Mouse (Mus musculus) stomach, postnatal 0 days (tissue): ENCODE measurements around the gene Ncan. TPM values are rescaled to one million over a fixed set of nuclear protein-coding genes. Genes with fewer than 3 reads are reported as not detected.
A peak's percentile ranks its signal among the peaks of the same experiment; 100 is the strongest.

ENCODE experiments used
- ATAC-seq: fragments of 200-750 bp; cut with Nextera tagmentation; 2 replicates; pipeline ENCODE4 v1.8.0; 2017; ENCODE audit not compliant: low FRiP score, low TSS enrichment
- DNase-seq: peaks from one replicate; pipeline ENCODE4 v3.0.0-alpha.2; 2016; ENCODE audit warnings: low spot score
- H3K27ac ChIP-seq: fragments of 300-500 bp; sonication (generic); replicated peaks from 2 replicates; pipeline ENCODE4 v1.5.1; 2014; ENCODE audit warnings: mild to moderate bottlenecking, control low read depth
- H3K27me3 ChIP-seq: fragments of 300-500 bp; sonication (generic); 2 replicates; pipeline ENCODE4 v1.6.1; 2014; ENCODE audit warnings: low read length; ENCODE audit not compliant: control insufficient read depth, insufficient read depth
- H3K36me3 ChIP-seq: fragments of 300-500 bp; sonication (generic); 2 replicates; pipeline ENCODE4 v1.6.1; 2014; ENCODE audit warnings: low read length, mixed read lengths; ENCODE audit not compliant: control insufficient read depth, insufficient read depth
- H3K4me1 ChIP-seq: fragments of 300-500 bp; sonication (generic); replicated peaks from 2 replicates; pipeline ENCODE4 v1.6.1; 2014; ENCODE audit warnings: antibody characterized with exemption; ENCODE audit not compliant: control insufficient read depth, insufficient read depth
- H3K4me2 ChIP-seq: fragments of 300-500 bp; sonication (generic); replicated peaks from 2 replicates; pipeline ENCODE4 v1.6.1; 2014; ENCODE audit warnings: low read depth, mild to moderate bottlenecking, control low read depth, moderate library complexity
- H3K4me3 ChIP-seq: fragments of 300-500 bp; sonication (generic); 2 replicates; pipeline ENCODE4 v1.5.1; 2014; ENCODE audit warnings: low read depth, low read length, control low read depth
- H3K9ac ChIP-seq: fragments of 300-500 bp; sonication (generic); 2 replicates; pipeline ENCODE4 v1.6.1; 2014; ENCODE audit warnings: mild to moderate bottlenecking, low read length, control low read depth, mixed read lengths
- H3K9me3 ChIP-seq: fragments of 300-500 bp; sonication (generic); 2 replicates; pipeline ENCODE4 v1.6.1; 2016; ENCODE audit warnings: low read length; ENCODE audit not compliant: control insufficient read depth
- CTCF ChIP-seq: IDR thresholded peaks from 2 replicates; pipeline ENCODE4 v1.5.1; 2016; ENCODE audit warnings: antibody characterized with exemption, low read depth, mild to moderate bottlenecking, moderate library complexity
- EP300 ChIP-seq: optimal IDR thresholded peaks from 2 replicates; pipeline ENCODE3; 2016; ENCODE audit warnings: antibody characterized with exemption
- WGBS: fragments of 180-500 bp; shearing (Covaris S2); extraction: QIAGEN DNeasy Blood & Tissue Kit; methylation state at CpG from one replicate; pipeline ENCODE4 v1.1.7; 2014; 5-methylcytosine and 5-hydroxymethylcytosine counted together
- polyA plus RNA-seq: library from polyadenylated mRNA; unstranded; fragments of >200 nt; fragmentation: Nextera tagmentation; extraction: Ambion mirVana; gene quantifications from 2 replicates; pipeline ENCODE4 v1.2.1, GENCODE M21; 2015

Ncan gene
- polyA plus RNA-seq, 1 experiment from 2014 or later = 0.17 TPM

GRCm38 (mm10) chr8:70118726-70119700 is 1.7 kb downstream of the Ncan start:
- H3K9ac ChIP-seq = no peak overlapping the region
- no peaks in the 10 kb centered on the region for H3K4me1 ChIP-seq
- H3K4me2 ChIP-seq = no peak overlapping the region
- no peaks in the 10 kb centered on the region for H3K27me3 ChIP-seq
- DNase-seq (no peak), ATAC-seq (no peak)
- H3K9me3 ChIP-seq = no peaks in the 10 kb centered on the region
- TF ChIP-seq CTCF (no peak), EP300 (no peak)
- 15% methylated on average over 17 of the region's 17 CpGs for WGBS
- H3K36me3 ChIP-seq = no peaks in the 10 kb centered on the region
- H3K4me3 ChIP-seq = no peak overlapping the region
- no peak overlapping the region for H3K27ac ChIP-seq

DNA sequence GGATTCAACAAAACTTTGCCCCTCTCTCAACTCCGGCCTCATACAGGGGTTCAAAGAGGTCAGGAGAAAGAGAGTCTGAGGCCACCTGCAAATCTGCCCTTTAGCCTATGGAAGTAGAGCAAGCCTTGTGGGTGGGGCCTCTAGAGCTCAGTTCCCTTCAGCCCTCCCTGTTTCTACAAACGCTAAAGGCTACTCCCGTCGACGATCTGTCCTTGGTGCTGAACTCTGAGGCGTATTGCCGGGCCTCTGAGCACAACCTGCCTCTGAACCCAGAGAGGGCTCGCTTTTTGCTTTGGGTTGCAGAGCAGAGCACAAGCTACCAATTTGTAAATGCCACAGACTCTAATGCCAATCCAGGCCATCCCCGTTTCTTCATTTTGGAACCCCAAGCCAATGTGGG is 3.1 kb downstream of the Ncan start:
- Histone ChIP-seq H3K4me2 (no peak overlapping the region), H3K36me3 (no peaks in the 10 kb centered on the region), H3K27me3 (peaks cover 6% of the 10 kb centered on the region; the same call in 1 of the 2 replicates), H3K9ac (no peak overlapping the region), H3K27ac (no peak overlapping the region), H3K4me1 (no peaks in the 10 kb centered on the region), H3K4me3 (no peak overlapping the region), H3K9me3 (no peaks in the 10 kb centered on the region)
- no peak for TF ChIP-seq EP300
- TF ChIP-seq CTCF = no peak
- ATAC-seq = no peak
- DNase-seq = peak; percentile 65
- 5% methylated on average over 9 of the region's 9 CpGs for WGBS

DNA sequence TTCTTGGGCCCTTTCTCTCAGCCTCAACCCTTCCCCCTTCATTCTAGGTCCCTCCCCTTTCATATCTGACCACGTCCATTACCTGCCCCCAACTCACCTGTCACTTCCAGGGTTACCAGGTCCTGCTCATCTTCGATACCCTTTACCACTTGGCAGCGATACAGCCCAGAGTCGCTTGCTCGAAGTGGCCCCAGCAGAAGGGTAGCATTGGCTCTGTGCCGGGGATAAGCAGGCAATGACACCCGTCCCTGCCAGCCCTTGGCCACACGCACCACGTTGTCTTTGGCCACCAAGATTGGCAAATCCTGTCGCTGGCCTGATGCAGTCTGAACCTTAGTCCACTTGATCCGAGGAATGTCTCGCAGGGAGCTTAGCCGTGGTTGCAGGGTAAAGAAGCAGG is 5.8 kb downstream of the Ncan start:
- Histone ChIP-seq H3K4me2 (no peak overlapping the region), H3K9ac (no peak overlapping the region), H3K27ac (no peak overlapping the region), H3K4me3 (no peak overlapping the region), H3K27me3 (peaks cover 13% of the 10 kb centered on the region; the same call in 1 of the 2 replicates), H3K9me3 (no peaks in the 10 kb centered on the region), H3K4me1 (no peaks in the 10 kb centered on the region), H3K36me3 (no peaks in the 10 kb centered on the region)
- 63% methylated on average over 13 of the region's 13 CpGs for WGBS
- DNase-seq = no peak
- ATAC-seq = no peak
- TF ChIP-seq EP300 (no peak), CTCF (no peak)

GRCm38 (mm10) chr8:70114488-70114887 is 6.2 kb downstream of the Ncan start:
- TF ChIP-seq CTCF (no peak), EP300 (no peak)
- ATAC-seq (no peak), DNase-seq (no peak)
- Histone ChIP-seq H3K27me3 (peaks cover 13% of the 10 kb centered on the region; the same call in 1 of the 2 replicates), H3K9me3 (no peaks in the 10 kb centered on the region), H3K4me2 (no peak overlapping the region), H3K4me1 (no peaks in the 10 kb centered on the region), H3K9ac (no peak overlapping the region), H3K27ac (no peak overlapping the region), H3K36me3 (no peaks in the 10 kb centered on the region), H3K4me3 (no peak overlapping the region)
- WGBS = 28% methylated on average over 6 of the region's 6 CpGs

DNA sequence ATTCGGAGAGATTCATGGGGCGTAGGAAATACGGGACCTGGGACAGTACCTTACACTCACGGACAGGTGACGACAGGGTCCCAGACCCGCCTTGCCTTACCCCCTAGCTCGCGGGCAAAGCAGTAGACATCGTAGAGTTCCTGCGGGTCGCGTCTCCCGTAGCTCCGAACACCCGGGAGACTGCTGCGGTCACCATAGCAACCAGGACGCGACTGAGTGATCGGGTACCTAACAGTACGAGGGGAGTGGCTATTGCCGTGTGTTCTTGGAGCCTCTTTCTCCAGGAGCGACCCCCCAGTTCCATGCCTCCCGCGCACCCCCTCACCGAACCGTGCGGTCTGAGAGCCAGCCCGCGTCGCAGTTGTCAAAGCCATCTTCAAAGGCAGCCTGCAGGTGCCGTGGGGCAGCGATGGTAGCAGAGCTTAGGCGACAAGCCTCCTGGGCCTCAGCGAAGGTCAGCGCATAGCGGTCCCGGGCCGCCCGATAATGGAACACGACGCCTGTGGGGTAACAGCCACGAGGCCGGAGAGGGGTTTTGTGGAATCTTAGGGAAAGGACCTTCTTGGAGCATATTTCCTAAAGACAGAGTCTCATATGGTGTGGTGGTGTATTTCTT is 8.2 kb downstream of the Ncan start:
- TF ChIP-seq EP300 = no peak
- no peak for TF ChIP-seq CTCF
- H3K9ac ChIP-seq = no peak overlapping the region
- ATAC-seq (no peak), DNase-seq (no peak)
- H3K4me3 ChIP-seq = no peak overlapping the region
- no peaks in the 10 kb centered on the region for H3K4me1 ChIP-seq
- no peaks in the 10 kb centered on the region for H3K36me3 ChIP-seq
- H3K9me3 ChIP-seq = no peaks in the 10 kb centered on the region
- no peak overlapping the region for H3K27ac ChIP-seq
- peaks cover 13% of the 10 kb centered on the region; the same call in 1 of the 2 replicates for H3K27me3 ChIP-seq
- 8% methylated on average over 43 of the region's 43 CpGs for WGBS
- no peak overlapping the region for H3K4me2 ChIP-seq
